Mouse (Mus musculus) forelimb bud, embryonic 11.5 days (tissue): ENCODE measurements around the gene Osbpl3.

Experiments used
- DNase-seq: peaks from one replicate; pipeline ENCODE4 v3.0.0-alpha.2; 2012; ENCODE audit warnings: low read depth, low spot score

The Osbpl3 gene

GRCm38 (mm10) chr6:50372516-50373424 lies 83.2 kb downstream of the Osbpl3 start:
- DNase-seq, result no peak

- no peak for DNase-seq
These were observed 84.4 kb downstream of the Osbpl3 start for GRCm38 (mm10) chr6:50371501-50372086.

GRCm38 (mm10) chr6:50368502-50369292 lies 87.3 kb downstream of the Osbpl3 start:
- DNase-seq, result no peak

- no peak for DNase-seq
These were observed 88.2 kb downstream of the Osbpl3 start for GRCm38 (mm10) chr6:50367836-50368235.

- no peak for DNase-seq
These were observed 89.3 kb downstream of the Osbpl3 start for GRCm38 (mm10) chr6:50366724-50367123.

- DNase-seq, result no peak
These were observed 89.7 kb downstream of the Osbpl3 start for GRCm38 (mm10) chr6:50366319-50366718.

- DNase-seq, result no peak
These were observed 91.6 kb downstream of the Osbpl3 start for GRCm38 (mm10) chr6:50364364-50364763.

- DNase-seq, result no peak
These were observed 92.6 kb downstream of the Osbpl3 start for GRCm38 (mm10) chr6:50363385-50363784.

- DNase-seq, result no peak
These were observed 93.2 kb downstream of the Osbpl3 start for GRCm38 (mm10) chr6:50362704-50363261.

GRCm38 (mm10) chr6:50362196-50362595 lies 93.8 kb downstream of the Osbpl3 start:
- no peak for DNase-seq

GRCm38 (mm10) chr6:50358104-50358679 lies 97.8 kb downstream of the Osbpl3 start:
- peak; percentile 77 for DNase-seq

GRCm38 (mm10) chr6:50354688-50355660 lies 101.0 kb downstream of the Osbpl3 start:
- no peak for DNase-seq

- no peak for DNase-seq
These were observed 103.2 kb downstream of the Osbpl3 start for GRCm38 (mm10) chr6:50352812-50353211.

- DNase-seq, result no peak
These were observed 105.1 kb downstream of the Osbpl3 start for GRCm38 (mm10) chr6:50350911-50351310.

- no peak for DNase-seq
These were observed 107.4 kb downstream of the Osbpl3 start for GRCm38 (mm10) chr6:50348619-50349018.

GRCm38 (mm10) chr6:50346204-50346603 lies 109.8 kb downstream of the Osbpl3 start:
- DNase-seq, result no peak

GRCm38 (mm10) chr6:50340226-50340906 lies 115.6 kb downstream of the Osbpl3 start:
- no peak for DNase-seq

GRCm38 (mm10) chr6:50337431-50337830 lies 118.6 kb downstream of the Osbpl3 start:
- DNase-seq, result no peak

- DNase-seq, result no peak
These were observed 119.6 kb downstream of the Osbpl3 start for GRCm38 (mm10) chr6:50336376-50336775.
